Mouse (Mus musculus): Measurements from ENCODE around the gene Samd11. TPM values are rescaled to one million over a fixed set of nuclear protein-coding genes. Genes with fewer than 3 reads are reported as not detected.

The Samd11 gene
- 1 to 10 TPM; 2.5 to 4.0 TPM for polyA plus RNA-seq (2017; shearing (Covaris generic))

GRCm38 (mm10) chr4:156255078-156255839 lies at the start of gene Samd11:
Gene Samd11 (minus strand): TSS chr4:156255657.

GRCm38 (mm10) chr4:156235808-156236533 lies 19.5 kb downstream of the Samd11 start, which contains the start of gene Noc2l:
Gene Noc2l (plus strand): TSS chr4:156236010.

DNA sequence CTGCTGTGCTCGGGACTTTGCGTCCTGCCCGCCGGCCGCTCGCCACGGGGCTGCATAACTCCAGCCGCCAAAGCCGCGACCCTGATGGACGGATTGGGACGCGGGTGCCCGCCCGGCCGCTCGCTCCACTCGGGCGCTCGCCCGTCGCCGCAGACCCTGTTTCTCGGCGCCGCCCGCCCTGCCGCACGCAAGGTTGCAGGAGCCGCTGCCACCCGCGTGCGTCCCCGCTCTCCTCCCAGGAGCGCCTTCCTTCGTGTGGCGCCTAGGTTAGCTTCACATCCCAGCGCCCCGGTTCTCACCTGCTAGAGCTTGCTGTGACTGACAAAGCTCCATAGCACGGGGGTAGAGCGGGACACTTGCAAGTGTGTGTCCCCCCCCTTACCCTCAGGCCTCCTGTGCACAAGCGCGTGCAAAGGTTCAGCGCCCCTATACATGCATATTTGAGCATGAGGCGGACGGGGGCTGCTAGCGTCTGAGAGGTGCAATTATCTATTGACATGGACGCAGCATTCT lies 20.7 kb downstream of the Samd11 start, which contains the start of gene Plekhn1:
Gene Plekhn1 (minus strand): TSS at position 157 of the 513 bp plus-strand sequence.

GRCm38 (mm10) chr4:156215649-156216048 lies 39.8 kb downstream of the Samd11 start, which contains the start of gene Perm1:
Gene Perm1 (plus strand): TSS chr4:156215868.

DNA sequence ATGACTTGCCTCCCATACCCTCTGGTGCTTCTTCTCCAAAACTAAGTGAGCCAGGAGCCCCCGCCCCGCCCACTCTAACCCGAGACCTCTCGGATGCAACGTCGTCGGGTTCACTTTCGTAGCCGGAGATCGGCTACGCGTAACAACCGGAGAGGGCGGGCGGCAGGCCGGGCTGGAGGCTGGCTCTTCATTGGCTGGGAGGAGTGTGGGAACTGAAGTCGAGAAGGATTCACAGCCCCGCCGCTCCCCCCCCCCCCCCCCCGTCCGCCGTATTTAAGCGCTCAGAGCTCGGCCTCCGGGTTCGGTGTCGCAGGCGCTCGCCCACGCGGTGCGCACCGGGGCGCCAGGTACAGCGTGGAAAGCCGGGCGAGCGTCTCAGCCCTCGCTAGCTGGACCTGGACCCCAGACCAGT lies 52.5 kb downstream of the Samd11 start, which contains the start of gene AW011738:
Gene AW011738 (plus strand): TSS at position 304 of the 412 bp plus-strand sequence.

GRCm38 (mm10) chr4:156200623-156201475 lies 54.6 kb downstream of the Samd11 start, which contains the start of gene Isg15:
Gene Isg15 (minus strand): TSS chr4:156200818.

DNA sequence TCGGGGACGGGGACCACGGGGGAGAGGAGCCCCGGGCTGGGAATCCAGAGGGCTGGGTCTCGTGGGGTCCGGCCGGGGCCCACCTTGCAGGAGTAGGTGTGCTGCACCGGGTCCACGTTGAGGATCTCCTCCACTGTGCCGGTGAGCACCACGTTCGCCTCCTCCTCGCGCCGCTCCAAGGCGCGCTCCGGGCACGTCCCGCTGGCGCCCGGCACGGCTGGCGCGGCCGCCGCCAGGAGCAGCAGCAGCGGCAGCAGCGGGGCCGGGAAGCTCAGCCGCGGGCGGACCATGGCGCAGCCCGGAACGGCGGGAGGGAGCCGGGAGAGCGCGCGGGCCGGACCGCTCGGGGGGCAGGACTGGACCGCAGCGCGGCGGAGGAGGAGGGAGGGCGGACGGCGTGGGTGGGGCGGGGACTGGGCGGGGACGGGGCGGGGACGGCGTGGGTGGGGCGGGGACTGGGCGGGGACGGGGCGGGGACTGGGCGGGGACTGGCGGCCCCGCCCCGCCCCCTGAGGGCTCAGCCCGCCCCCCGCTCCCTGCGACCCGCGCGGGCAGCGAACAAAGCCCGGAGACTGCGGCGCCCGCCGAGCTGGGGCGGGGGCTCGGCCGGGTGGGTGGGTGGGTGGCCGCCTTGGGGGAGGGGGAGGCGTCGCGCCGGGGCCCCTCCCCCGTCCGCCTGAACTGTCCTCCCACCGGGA lies 58.2 kb downstream of the Samd11 start, which contains the start of gene Agrn:
Gene Agrn (minus strand): TSS at position 358 of the 698 bp plus-strand sequence.

Other genes with a start within 250 kb of the Samd11 start
- gene Tnfrsf4, start 241.8 kb downstream of the Samd11 start, polyA plus RNA-seq (2017; shearing (Covaris generic)): 1,000 to 10,000 TPM in 1 of 2 experiments, 100 to 1,000 TPM in 1; 285 to 1,118 TPM
- 100 to 1,000 TPM; 452 to 977 TPM for gene Tnfrsf18, start 229.5 kb downstream of the Samd11 start, polyA plus RNA-seq (2017; shearing (Covaris generic))
- 1 to 10 TPM in 1 of 2 experiments, under 1 TPM in 1; 0.42 to 2.2 TPM for gene Ttll10, start 196.2 kb downstream of the Samd11 start, polyA plus RNA-seq (2017; shearing (Covaris generic))
- gene 9430015G10Rik, start 145.7 kb downstream of the Samd11 start, polyA plus RNA-seq (2017; shearing (Covaris generic)): 10 to 100 TPM; 26.0 to 42.9 TPM
- gene Rnf223, start 125.1 kb downstream of the Samd11 start, polyA plus RNA-seq (2017; shearing (Covaris generic)): 1 to 10 TPM in 1 of 2 experiments, under 1 TPM in 1; 0.35 to 1.3 TPM
- 1 to 10 TPM; 4.5 to 5.9 TPM for gene Agrn, start 58.2 kb downstream of the Samd11 start, polyA plus RNA-seq (2017; shearing (Covaris generic))
- gene Isg15, start 54.8 kb downstream of the Samd11 start, polyA plus RNA-seq (2017; shearing (Covaris generic)): 10 to 100 TPM; 34.0 to 41.3 TPM
- 10 to 100 TPM; 25.0 to 25.6 TPM for gene AW011738, start 52.4 kb downstream of the Samd11 start, polyA plus RNA-seq (2017; shearing (Covaris generic))
- gene Perm1, start 39.8 kb downstream of the Samd11 start, polyA plus RNA-seq (2017; shearing (Covaris generic)): 1 to 10 TPM; 1.2 to 2.4 TPM
- gene Plekhn1, start 20.8 kb downstream of the Samd11 start, polyA plus RNA-seq (2017; shearing (Covaris generic)): 10 to 100 TPM; 34.6 to 38.5 TPM
- gene Noc2l, start 19.6 kb downstream of the Samd11 start, polyA plus RNA-seq (2017; shearing (Covaris generic)): 100 to 1,000 TPM; 124 to 157 TPM
- gene Vmn2r-ps159, start 75.4 kb upstream of the Samd11 start, polyA plus RNA-seq (2017; shearing (Covaris generic)): under 1 TPM in 1 of 2 experiments, not detected in 1; 0.22 TPM

Measured in inflammation-experienced regulatory T-cells (primary cell).